Mouse (Mus musculus) adrenal gland, adult 18-20 months (tissue): ENCODE data around the gene Hist1h1e. TPM values are rescaled to one million over a fixed set of nuclear protein-coding genes. Genes with fewer than 3 reads are reported as not detected.
"Not testable (repeated sequence)": the region's sequence is repeated elsewhere in the genome, so short reads cannot be mapped to it uniquely, and the experiment has no call there.

Experiments
- DNase-seq, 2 experiments: peaks; one replicate each; pipeline ENCODE4 v3.0.0; 2021 to 2022; ENCODE audit warnings: low spot score in 2 of 2
- total RNA-seq, 2 experiments: library from RNA; stranded (reverse); gene quantifications; 1 replicate in 1 of 2; 2 replicates in 1 of 2; pipeline ENCODE4 v1.2.3; 2021

Hist1h1e gene
- total RNA-seq, 2 experiments from 2014 or later, result 33.6 to 39.8 TPM

DNA sequence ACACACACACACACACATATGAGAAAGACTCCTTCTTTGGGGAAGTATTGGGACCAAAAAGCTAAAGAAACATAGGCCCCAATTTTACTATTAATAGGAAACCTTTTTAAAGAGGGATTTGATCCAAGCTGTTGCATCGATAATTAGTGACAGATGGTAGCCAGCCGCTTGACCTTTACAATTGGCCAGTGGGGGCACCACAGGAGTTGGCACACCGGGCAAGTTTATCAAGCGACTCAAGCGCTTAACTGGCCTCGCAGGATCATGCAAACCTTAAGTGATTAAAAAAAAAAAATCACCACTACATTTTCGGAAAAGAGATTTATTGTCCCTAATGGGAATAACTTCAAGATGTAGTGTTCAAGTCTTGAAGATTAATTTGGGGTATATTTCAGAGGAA, 29.7 kb downstream of the Hist1h1e start:
- no peak for DNase-seq

DNA sequence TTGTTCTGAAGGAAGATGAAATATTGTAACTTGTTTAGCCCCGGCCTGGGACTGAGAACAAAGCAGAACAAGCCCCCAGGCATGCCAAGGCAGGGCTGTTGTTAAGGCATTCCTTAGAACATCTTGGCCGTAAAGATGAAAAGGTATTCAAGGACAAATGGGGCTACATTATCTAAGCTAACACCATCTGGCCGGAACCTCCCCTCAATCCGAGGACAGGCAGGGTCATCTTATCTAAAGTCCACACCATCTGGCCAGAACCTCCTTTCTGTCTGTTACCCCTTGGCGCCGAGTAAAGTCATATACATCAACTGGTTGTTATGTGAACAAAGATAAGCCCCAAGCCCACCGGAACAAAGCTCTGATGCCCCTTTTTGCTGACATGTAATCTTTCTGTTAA, 30.5 kb downstream of the Hist1h1e start:
- not testable (repeated sequence) for DNase-seq

DNA sequence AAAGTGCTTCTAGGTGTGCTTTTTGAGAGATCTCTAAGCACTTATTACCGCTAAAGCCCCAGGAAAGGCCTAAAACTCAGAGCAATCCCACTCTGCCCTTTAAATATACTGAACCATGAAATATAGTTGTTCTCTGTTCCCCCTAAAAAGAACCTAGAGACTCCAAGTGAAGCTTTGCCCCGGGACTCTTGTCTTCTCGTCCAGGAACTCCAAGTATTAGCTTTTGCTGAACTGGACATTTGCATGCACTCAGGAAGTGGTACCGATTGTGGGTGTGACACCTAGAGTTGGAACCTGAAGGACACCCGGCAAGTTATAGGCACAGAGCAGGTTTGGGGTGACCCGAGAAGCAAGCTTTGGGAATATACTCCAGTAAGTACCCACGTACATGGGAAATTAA, 31.2 kb downstream of the Hist1h1e start:
- no peak for DNase-seq

DNA sequence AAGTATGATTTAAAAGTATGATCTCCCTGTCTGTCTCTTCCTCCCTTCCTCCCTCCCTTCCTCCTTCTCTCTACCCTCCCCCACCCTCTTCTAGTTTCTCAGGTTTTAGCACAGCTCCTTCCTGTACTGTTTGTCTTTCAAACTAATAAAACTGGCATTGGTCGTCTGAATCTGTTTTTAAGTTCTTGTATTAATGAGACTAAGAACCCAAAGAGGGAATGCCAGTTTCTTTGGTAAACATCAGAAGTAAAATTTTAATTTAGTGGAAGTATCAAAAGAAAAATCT, 35.5 kb downstream of the Hist1h1e start:
- DNase-seq, result no peak

DNA sequence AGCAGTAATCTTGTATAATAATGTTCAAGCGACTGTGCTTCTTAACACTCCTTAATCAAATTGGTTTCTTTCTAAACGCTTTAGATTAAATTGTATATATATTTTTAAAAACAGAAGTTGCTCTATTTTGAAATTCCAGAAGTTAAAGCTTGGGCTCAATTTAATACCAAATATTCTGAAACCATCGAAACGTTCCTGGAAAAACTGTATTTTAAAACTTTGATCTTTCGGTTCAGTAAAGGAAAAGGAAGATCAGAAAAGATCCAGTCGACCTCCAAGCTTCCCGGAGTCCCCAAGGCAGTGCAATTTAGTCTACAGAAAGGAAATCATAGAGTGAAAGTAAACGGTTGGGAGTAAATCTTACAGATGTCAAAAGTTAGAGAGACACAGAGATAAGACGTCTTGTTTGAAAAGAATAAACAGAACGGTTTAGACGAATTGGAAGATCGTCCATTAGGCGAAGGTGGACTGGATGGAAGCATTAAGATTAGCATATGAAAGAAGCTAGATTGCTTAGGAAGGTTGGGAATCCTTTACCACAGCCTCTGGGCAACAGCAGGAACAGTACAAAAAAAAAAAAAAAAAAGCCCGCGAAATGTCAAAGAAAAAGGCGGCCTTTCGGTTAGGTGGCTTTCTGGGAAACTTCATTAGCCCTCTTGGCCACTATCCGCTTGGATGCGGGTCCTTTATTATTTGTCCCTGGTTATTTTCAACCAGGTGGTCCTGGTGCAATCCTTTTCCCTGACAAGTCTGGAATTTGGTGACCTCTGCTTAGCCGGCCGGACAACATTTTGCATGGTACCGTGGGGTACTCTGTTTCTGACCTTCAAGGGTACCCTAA, 36.0 kb downstream of the Hist1h1e start:
- no peak for DNase-seq

DNA sequence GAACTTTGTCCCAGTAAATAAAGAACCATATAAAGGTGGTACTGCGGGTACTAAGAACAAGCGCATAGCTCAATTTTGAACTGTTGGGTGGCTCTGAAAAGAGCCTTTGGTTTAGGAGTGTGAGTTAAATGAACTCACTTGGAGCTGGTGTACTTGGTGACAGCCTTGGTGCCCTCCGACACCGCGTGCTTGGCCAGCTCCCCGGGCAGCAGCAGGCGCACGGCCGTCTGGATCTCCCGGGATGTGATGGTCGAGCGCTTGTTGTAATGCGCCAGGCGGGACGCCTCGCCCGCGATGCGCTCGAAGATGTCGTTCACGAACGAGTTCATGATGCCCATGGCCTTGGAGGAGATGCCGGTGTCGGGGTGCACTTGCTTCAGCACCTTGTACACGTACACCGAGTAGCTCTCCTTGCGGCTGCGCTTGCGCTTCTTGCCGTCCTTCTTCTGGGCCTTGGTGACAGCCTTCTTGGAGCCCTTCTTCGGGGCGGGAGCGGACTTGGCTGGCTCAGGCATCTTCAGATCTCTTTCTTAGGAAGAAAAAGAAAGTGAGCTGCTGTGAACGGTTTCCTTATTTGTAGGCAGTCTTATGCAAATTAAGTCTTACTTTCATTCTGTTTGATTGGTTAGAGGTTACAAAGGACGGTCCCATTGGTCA, 36.8 kb downstream of the Hist1h1e start:
- peak; percentile 52 to 59 for DNase-seq

DNA sequence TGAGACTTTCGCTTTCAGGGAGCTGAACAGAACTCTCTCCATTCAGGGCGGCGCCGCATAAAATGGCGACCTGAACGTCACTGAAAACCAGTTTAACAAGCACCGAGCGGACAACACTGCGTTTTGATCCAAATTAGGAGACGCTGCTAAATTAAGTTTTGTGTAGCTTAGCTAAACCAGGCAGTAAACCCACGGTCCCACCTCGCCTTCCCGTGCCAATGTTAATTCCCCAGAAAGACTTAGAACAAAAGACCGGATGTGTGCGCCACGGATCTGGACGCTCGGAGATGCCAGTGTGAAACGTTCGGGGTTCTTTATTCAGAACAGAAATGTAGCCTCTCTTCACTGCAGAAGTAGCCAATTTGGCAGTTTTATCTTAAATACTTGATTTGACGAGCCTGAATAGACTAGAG, 37.3 kb downstream of the Hist1h1e start:
- peak; percentile 53 to 54 for DNase-seq

DNA sequence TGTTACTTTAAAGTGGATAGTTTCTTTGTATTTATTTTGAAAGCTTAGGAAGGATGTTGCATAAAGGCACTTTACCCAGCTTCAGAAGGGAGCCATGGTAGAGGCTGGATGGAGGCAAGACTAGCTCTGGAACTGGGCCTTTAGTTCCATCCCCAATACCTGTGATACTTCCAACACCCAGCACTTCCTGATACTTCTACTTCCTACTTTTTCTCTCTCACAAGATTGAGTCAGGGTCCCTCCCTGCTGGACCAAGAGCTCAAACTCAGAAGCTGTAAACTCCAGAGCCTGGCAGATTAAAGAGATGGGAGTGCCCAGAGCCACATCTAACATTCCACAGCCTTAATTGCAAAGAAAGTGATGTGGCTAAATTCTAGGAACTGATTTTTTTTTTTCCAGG, 38.0 kb downstream of the Hist1h1e start:
- DNase-seq, result no peak

DNA sequence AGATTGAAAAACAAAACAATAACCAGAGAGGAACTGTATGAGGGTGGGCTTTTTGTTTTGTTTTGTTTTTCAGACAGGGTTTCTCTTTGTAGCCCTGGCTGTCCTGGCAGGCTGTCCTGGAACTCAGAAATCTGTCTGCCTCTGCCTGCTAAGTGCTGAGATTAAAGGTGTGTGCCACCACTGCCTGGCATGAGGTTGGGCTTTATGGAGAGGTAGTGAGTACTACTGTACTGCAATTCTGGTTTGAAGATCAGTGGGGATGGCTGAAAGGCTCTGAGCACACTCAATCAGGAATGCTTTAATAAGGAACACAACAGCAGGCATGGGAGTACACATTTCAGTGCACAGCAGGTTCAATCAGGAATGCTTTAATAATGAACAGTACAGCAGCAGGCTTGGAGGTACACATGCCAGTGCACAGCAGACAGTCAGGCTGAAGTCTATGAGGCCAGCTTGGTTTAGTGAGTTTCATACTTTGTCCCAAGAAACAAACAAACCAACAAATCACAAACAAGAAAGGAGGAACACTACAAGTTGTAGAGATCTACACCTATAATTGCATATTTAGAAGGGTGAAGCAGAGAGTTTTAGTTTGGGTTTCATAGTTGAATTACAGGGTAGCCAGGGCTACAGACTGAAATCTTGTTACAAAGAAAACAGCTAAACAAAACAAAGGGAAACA, 38.8 kb downstream of the Hist1h1e start:
- DNase-seq, result no peak

DNA sequence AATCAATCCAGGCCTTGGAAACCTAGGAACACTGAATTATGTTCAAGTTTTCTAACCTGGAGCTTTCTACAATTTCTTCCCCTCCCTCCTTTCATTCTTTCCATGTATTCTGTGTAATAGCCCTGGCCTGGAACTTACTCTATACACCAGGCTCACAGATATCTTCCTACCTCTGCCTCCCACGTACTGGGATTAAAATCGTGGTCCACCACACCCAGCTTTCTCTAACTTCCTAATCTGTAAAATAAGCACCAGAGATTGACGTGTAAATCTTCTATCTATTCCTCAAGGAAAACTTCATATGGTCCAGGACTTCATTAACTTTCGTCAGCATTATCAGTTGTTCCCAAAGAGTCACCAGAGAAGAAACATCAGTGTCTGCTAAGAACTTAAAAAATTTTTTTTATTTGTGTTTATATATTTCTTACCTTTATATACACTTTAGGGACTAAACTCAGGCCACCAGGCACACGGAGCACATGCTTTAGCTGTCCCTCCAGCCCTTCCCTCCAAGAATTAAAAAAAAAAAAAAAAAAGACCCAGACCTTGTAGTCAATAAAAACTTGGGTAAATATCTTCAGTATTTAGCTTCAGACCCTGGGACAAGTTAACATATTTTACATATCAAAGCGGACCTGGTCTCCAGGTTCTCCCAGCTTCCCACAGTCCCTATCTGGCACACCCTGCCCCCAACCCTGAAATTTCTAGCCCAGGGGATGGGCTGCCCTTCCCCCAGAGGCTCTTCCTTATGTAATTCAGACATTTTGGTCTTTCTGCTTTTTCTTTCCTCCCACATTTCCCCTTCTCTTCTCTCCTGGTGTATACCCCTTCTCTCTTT, 39.9 kb downstream of the Hist1h1e start:
- DNase-seq, result no peak

DNA sequence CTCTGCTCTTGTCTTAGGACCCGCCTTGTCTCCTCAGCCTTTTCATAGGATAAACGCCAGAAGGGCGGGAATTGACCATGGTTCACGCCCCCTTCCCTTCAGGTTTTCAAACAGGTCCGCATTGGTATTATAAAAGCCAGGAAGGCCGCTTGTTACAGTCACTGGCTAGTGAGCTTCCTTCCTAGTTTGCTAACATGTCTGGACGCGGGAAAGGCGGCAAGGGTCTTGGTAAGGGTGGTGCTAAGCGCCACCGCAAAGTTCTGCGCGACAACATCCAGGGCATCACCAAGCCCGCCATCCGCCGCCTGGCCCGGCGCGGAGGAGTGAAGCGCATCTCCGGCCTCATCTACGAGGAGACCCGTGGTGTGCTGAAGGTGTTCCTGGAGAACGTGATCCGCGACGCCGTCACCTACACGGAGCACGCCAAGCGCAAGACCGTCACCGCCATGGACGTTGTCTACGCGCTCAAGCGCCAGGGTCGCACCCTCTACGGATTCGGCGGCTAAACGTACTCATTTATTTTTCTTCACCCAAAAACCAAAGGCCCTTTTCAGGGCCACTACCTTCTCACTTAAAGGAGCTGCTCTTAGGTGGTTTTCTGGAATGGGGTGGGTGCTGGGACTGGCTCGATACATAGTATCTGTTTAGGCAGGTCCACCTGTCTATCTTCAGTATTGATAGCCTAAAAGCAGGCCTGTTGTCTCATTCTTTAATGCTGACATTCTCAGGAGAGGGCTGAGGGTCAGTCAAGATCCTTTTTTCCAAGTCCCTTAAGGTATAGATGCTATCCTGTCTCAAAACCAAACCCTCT, 40.7 kb downstream of the Hist1h1e start, which contains the start of gene Hist1h4d:
Gene Hist1h4d, plus strand, starts transcription at position 191 of the 811 bp plus-strand sequence.
- peak; percentile 93 to 99 for DNase-seq

DNA sequence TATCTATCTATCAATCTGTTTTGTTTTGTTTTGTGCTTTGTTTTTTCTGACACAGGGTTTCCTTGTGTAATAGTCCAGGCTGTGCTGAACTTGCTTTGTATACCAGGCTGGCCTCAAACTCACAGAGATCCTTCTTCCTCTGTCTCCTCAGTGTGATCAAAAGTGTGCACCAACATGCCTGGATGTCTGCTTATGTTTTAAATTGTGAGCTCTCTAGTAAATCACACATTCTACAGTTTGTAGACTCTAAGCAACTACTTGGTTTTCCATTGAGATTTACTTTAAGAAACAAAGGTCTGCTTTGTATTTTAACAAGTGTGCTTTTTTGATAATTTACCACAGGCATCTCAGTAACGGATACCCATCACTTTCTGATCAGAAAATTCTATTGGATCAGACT, 44.5 kb downstream of the Hist1h1e start:
- no peak for DNase-seq

DNA sequence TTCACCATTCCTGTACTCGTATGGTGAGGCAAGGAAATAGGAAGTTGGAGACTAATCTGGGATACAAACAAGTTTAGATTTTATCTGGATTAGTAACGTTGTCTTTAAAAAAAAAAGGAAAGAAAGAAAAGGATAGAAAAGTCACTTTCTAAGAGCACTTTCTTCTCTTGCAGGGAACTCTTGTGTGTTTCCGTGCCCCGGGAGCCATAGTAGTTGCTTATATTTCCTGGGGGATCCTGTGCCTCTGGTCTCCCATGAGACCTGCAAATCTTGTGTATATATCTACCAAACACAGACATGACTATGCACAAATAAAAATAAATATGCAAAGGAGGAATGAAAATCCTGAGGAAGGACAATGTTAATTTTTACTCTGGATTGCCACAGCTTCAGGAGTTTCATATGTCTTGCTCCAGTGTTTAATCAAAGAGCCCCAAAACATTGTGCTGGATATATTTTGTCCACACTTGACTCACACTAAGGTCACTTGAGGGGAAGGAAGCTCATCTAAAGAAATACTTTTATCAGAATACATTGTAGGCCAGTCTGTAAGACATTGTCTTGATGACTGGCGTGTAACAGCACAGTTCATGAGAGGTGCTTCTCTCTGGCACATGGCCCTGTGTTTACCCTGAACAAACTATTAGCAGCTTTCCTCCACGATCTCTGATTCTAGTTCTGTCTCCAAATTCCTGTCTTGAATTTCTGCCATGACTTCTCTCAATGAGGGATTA, 45.3 kb downstream of the Hist1h1e start:
- DNase-seq, result no peak

DNA sequence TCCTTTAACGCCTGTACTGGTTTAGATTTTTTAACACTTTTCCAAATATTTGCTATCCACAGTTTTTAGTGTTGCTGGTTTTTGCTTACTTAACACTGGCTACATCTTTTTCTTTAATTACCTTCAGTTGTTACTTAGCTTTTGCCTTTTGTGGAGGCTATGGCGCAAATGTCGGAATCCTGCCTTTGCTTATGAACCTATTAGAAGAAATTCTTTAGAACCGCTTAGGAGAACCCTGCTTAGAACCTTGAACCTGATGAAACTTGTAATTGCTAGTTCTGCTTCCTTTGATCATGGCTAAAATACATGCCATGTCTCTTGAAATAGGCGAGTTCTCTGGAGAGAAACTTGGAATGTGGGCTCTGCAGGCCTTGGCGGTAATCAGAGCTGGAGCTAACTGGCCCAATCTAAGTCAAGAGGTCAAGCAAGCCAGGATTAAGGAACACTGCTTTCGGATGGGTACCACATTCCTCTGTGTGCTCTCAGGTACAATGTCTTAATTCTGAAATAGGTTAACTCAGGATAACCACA, 45.9 kb downstream of the Hist1h1e start:
- no peak for DNase-seq

DNA sequence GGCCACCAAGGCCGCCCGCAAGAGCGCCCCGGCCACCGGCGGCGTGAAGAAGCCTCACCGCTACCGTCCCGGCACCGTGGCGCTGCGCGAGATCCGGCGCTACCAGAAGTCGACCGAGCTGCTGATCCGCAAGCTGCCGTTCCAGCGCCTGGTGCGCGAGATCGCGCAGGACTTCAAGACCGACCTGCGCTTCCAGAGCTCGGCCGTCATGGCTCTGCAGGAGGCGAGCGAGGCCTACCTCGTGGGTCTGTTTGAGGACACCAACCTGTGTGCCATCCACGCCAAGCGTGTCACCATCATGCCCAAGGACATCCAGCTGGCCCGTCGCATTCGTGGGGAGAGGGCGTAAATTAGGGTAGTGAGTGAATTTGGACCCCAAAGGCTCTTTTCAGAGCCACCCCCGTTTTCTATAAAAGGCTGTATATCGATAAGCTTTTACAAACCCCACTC, 46.5 kb downstream of the Hist1h1e start:
- not testable (repeated sequence) for DNase-seq

DNA sequence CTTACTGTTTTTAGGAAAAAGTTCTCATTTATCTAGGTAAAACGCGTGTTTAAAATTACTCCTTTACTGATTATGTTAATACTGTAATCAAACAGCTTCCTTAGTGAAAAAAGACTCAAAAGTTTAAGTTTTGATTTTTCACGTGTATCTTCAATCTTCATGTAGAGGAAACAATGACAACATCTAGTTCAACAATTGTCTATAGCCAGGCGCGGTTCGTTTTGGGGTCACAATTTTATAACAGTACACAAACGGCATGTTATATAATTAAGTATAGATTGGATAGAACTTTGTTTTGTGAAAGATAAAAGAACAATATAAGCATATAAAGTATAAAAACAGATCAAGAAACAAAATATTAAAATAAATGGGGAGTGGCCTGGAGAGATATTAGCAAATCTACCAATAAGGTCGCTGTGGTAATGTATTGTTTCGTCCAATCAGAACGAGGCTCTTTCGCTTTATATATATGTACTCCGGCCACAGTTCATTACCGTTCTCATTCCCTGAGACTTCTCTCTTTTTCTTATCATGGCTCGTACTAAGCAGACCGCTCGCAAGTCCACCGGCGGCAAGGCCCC, 47.0 kb downstream of the Hist1h1e start, which contains the start of gene Hist1h3d:
Gene Hist1h3d, plus strand, starts transcription at position 493 of the 581 bp plus-strand sequence.
- no peak for DNase-seq

DNA sequence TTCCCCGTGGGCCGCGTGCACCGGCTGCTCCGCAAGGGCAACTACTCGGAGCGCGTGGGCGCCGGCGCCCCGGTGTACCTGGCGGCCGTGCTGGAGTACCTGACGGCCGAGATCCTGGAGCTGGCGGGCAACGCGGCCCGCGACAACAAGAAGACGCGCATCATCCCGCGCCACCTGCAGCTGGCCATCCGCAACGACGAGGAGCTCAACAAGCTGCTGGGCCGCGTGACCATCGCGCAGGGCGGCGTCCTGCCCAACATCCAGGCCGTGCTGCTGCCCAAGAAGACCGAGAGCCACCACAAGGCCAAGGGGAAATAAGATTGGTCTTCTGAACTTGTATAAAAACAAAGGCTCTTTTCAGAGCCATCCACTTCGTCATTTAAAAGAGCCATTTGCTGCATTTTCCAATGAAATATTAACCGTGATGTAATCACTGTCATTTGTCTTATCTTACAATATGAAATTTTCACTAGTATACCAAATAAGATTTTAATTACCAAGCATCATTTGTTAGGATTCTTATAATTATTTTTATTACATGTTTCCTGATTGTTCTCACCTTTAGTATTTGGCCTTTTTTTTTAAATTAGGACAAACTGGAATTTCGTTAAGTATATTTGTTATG, 47.7 kb downstream of the Hist1h1e start:
- DNase-seq, result not testable (repeated sequence)

DNA sequence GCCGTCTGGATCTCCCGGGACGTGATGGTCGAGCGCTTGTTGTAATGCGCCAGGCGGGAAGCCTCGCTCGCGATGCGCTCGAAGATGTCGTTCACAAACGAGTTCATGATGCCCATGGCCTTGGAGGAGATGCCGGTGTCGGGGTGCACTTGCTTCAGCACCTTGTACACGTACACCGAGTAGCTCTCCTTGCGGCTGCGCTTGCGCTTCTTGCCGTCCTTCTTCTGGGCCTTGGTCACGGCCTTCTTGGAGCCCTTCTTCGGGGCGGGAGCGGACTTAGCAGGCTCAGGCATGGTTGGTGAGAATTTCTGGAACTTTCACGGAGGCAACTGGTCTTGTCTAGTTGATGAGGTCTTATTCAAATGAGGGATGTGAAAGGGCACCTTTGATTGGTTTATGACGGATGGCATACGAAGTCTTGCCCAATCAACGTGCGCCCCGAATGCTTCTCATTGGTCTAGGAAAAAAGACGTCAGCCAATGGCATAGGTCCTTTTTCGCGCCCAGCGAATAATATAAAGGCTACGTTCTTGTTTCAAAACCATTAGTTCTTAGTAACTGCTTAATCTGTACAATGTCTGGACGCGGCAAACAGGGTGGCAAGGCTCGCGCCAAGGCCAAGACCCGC, 48.3 kb downstream of the Hist1h1e start, which contains the start of the genes Hist1h2bf and Hist1h2ad:
Gene Hist1h2bf, minus strand, starts transcription at position 299 of the 627 bp plus-strand sequence.
Gene Hist1h2ad, plus strand, starts transcription at position 484 of the 627 bp plus-strand sequence.
- DNase-seq, result peak; percentile 36 to 65
